Mouse (Mus musculus) liver, adult 2 months (tissue): ENCODE results near the gene Enpp5. TPM values are rescaled to one million over a fixed set of nuclear protein-coding genes. Genes with fewer than 3 reads are reported as not detected.

ENCODE experiments used
- DNase-seq: peaks from one replicate; pipeline ENCODE4 v3.0.0-alpha.2; 2011; ENCODE audit warnings: low read depth, low spot score; ENCODE audit errors: extremely low read depth
- H3K27ac ChIP-seq: fragments of 200-500 bp; replicated peaks from 2 replicates; pipeline ENCODE4 v1.5.1; 2012; ENCODE audit warnings: low read depth, mild to moderate bottlenecking, control low read depth, inconsistent platforms, low read length; ENCODE audit not compliant: insufficient read depth
- H3K27me3 ChIP-seq: fragments of 200-500 bp; 2 replicates; pipeline ENCODE4 v1.6.1; 2012; ENCODE audit warnings: mild to moderate bottlenecking, moderate library complexity, low read length, inconsistent platforms; ENCODE audit not compliant: control insufficient read depth, insufficient read depth
- H3K36me3 ChIP-seq: fragments of 200-500 bp; 2 replicates; pipeline ENCODE4 v1.6.1; 2012; ENCODE audit warnings: low read length, inconsistent platforms; ENCODE audit not compliant: control insufficient read depth, insufficient read depth
- H3K4me1 ChIP-seq: fragments of 200-500 bp; 2 replicates; pipeline ENCODE4 v1.6.1; 2011; ENCODE audit warnings: low read length; ENCODE audit not compliant: control insufficient read depth, insufficient read depth
- H3K4me3 ChIP-seq: fragments of 200-500 bp; 2 replicates; pipeline ENCODE4 v1.5.1; 2011; ENCODE audit warnings: low read depth, mild to moderate bottlenecking, control low read depth, low read length, moderate library complexity; ENCODE audit not compliant: insufficient read depth
- H3K79me2 ChIP-seq: fragments of 200-500 bp; 2 replicates; pipeline ENCODE4 v1.6.1; 2012; ENCODE audit warnings: inconsistent platforms, mild to moderate bottlenecking, low read length, moderate library complexity; ENCODE audit not compliant: control insufficient read depth, insufficient read depth
- H3K9ac ChIP-seq: fragments of 200-500 bp; 2 replicates; pipeline ENCODE4 v1.6.1; 2012; ENCODE audit warnings: low read depth, mild to moderate bottlenecking, control low read depth, inconsistent platforms, low read length
- CTCF ChIP-seq: fragments of 200-500 bp; IDR thresholded peaks from 2 replicates; pipeline ENCODE4 v1.5.1; 2011; ENCODE audit warnings: low read depth, low read length, control low read depth
- POLR2A ChIP-seq: fragments of 200-500 bp; IDR thresholded peaks from 2 replicates; pipeline ENCODE4 v1.6.1; 2011; ENCODE audit warnings: low read length, control low read depth; ENCODE audit not compliant: insufficient read depth; ENCODE audit errors: extremely low read depth
- WGBS: fragments of 180-500 bp; shearing (Covaris S2); methylation state at CpG from one replicate; pipeline ENCODE4 v1.1.7; 2018; 5-methylcytosine and 5-hydroxymethylcytosine counted together
- polyA plus RNA-seq: library from polyadenylated mRNA; depleted of rRNA; stranded (reverse); fragments of >200 nt; gene quantifications from 2 replicates; pipeline ENCODE4 v1.2.3, GENCODE M21; 2012
- total RNA-seq: library from RNA; depleted of rRNA; stranded (reverse); fragments of >200 nt; gene quantifications from 2 replicates; pipeline ENCODE4 v1.2.3, GENCODE M21; 2014

The Enpp5 gene
- total and polyA plus RNA-seq, 2 experiments: 9.1 to 23.5 TPM

- H3K36me3 ChIP-seq: no peaks in the 10 kb centered on the region; the same call in 1 of the 2 replicates
- no peak for TF ChIP-seq CTCF
- TF ChIP-seq POLR2A: no peak
- no peak overlapping the region for H3K4me3 ChIP-seq
- H3K4me1 ChIP-seq: peaks cover 8% of the 10 kb centered on the region
- no peaks in the 10 kb centered on the region for H3K79me2 ChIP-seq
- no peak for DNase-seq
- H3K9ac ChIP-seq: no peak overlapping the region
- no peaks in the 10 kb centered on the region for H3K27me3 ChIP-seq
- WGBS: 88% methylated on average over 12 of the region's 12 CpGs
- H3K27ac ChIP-seq: no peak overlapping the region
Observed at GRCm38 (mm10) chr17:44077146-44077842, 1.3 kb upstream of the Enpp5 start.

- Histone ChIP-seq H3K36me3 (peaks cover 3% of the 10 kb centered on the region), H3K9ac (no peak overlapping the region), H3K4me1 (peaks cover 7% of the 10 kb centered on the region), H3K4me3 (no peak overlapping the region), H3K27ac (no peak overlapping the region), H3K27me3 (no peaks in the 10 kb centered on the region), H3K79me2 (no peaks in the 10 kb centered on the region)
- TF ChIP-seq CTCF (no peak), POLR2A (no peak)
- 91% methylated on average over 2 of the region's 2 CpGs for WGBS
- no peak for DNase-seq
Observed at GRCm38 (mm10) chr17:44077843-44078160, 811 bp upstream of the Enpp5 start.

- H3K27me3 ChIP-seq: no peaks in the 10 kb centered on the region
- H3K9ac ChIP-seq: no peak overlapping the region
- DNase-seq: no peak
- no peaks in the 10 kb centered on the region for H3K79me2 ChIP-seq
- H3K4me3 ChIP-seq: no peak overlapping the region
- 0 out of 2 replicates have a peak, but pooled peaks cover 2% of the 10 kb centered on the region for H3K4me1 ChIP-seq
- no peak overlapping the region for H3K27ac ChIP-seq
- 94% methylated on average over 4 of the region's 4 CpGs for WGBS
- peaks cover 20% of the 10 kb centered on the region for H3K36me3 ChIP-seq
- no peak for TF ChIP-seq POLR2A
- TF ChIP-seq CTCF: no peak
Observed at GRCm38 (mm10) chr17:44083156-44083555, 4.5 kb downstream of the Enpp5 start.

- Histone ChIP-seq H3K79me2 (no peaks in the 10 kb centered on the region), H3K36me3 (peaks cover 14% of the 10 kb centered on the region), H3K4me1 (no peaks in the 10 kb centered on the region), H3K4me3 (no peak overlapping the region), H3K27ac (no peak overlapping the region), H3K27me3 (no peaks in the 10 kb centered on the region), H3K9ac (no peak overlapping the region)
- no peak for TF ChIP-seq CTCF
- 95% methylated on average over 3 of the region's 3 CpGs for WGBS
- DNase-seq: no peak
Observed at GRCm38 (mm10) chr17:44088226-44088625, 9.6 kb downstream of the Enpp5 start.

- 65% methylated on average over 2 of the region's 2 CpGs for WGBS
- H3K4me3 ChIP-seq: no peak overlapping the region
- no peaks in the 10 kb centered on the region for H3K27me3 ChIP-seq
- peaks cover 2% of the 10 kb centered on the region for H3K36me3 ChIP-seq
- H3K79me2 ChIP-seq: no peaks in the 10 kb centered on the region
- no peak for DNase-seq
- no peak overlapping the region for H3K9ac ChIP-seq
- TF ChIP-seq CTCF (no peak), POLR2A (no peak)
- no peak overlapping the region for H3K27ac ChIP-seq
- H3K4me1 ChIP-seq: no peaks in the 10 kb centered on the region
Observed at GRCm38 (mm10) chr17:44090916-44091315, 12.3 kb downstream of the Enpp5 start.

GRCm38 (mm10) chr17:44091512-44091911 is 12.9 kb downstream of the Enpp5 start:
- Histone ChIP-seq H3K27me3 (no peaks in the 10 kb centered on the region), H3K79me2 (no peaks in the 10 kb centered on the region), H3K36me3 (no peaks in the 10 kb centered on the region; the same call in 1 of the 2 replicates), H3K4me3 (no peak overlapping the region), H3K27ac (no peak overlapping the region), H3K4me1 (no peaks in the 10 kb centered on the region), H3K9ac (no peak overlapping the region)
- no peak for DNase-seq
- TF ChIP-seq CTCF (0 out of 2 replicates have a peak, but pooled peaks have one; percentile 21), POLR2A (no peak)
- 57% methylated on average over 2 of the region's 2 CpGs for WGBS
